ENCODE assay signal across 8 mouse cellular contexts in the genomic region with DNA sequence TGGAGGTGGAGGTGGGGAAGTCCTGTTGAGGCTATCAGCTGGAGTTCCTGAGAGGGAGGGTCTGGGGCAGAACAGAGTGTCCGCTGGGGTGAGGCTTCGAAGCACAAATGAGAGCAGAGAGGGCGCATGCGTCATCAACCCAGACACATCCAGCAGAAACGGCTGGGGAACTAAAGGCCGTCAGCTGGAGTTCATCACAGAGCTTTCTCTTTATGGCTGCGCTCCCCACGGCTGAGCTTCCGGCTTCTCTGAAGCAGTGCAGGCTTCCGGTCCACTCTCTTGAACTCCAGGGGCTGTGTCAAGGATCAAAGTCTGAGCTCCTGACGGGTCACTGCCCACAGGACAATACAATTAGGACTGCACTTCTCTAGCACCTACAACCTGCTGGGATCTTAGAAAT. TPM values are rescaled to one million over a fixed set of nuclear protein-coding genes. Genes with fewer than 3 reads are reported as not detected.
DNase-seq lines count a peak whose midpoint lies in the region; ATAC-seq and TF ChIP-seq lines count a peak whose summit lies in the region.

No protein-coding gene starts in this region.

- H3K4me3 ChIP-seq in CH12.LX (replicated peaks in 1 of 3; ENCODE audit: low read depth in 2 of 3, low read length in 2 of 3, poor library complexity in 1 of 3): peak overlapping the region in 1 of 3 experiments; percentile 15
- H3K4me3 ChIP-seq in heart, embryonic 15.5 days: peak overlapping the region; percentile 15
- H3K4me3 ChIP-seq in kidney, embryonic 15.5 days (replicated peaks): peak overlapping the region; percentile 7; the same call in 1 of the 2 replicates
- H3K4me3 ChIP-seq in macrophage (ENCODE audit: inconsistent target): no peak overlapping the region
- H3K4me3 ChIP-seq in stomach, embryonic 14.5 days (ENCODE audit: low read depth, low read length): peak overlapping the region; percentile 12; the same call in 1 of the 2 replicates

- in situ Hi-C loops in CH12.LX (cut with MboI; ENCODE audit: low pct_ligation_motif_present, low pct_unique_long_range_greater_than_20kb, low sequenced_read_pairs): no loop called here

- H3K36me3 ChIP-seq in CH12.LX (replicated peaks in 1 of 2; ENCODE audit: control insufficient read depth in 1 of 2, insufficient read depth in 1 of 2, low read length in 1 of 2): no peaks in the 10 kb centered on the region
- H3K36me3 ChIP-seq in heart, embryonic 15.5 days: no peaks in the 10 kb centered on the region
- no peaks in the 10 kb centered on the region for H3K36me3 ChIP-seq in kidney, embryonic 15.5 days
- H3K36me3 ChIP-seq in macrophage (ENCODE audit: inconsistent target): no peaks in the 10 kb centered on the region
- no peaks in the 10 kb centered on the region for H3K36me3 ChIP-seq in stomach, embryonic 14.5 days (ENCODE audit: control insufficient read depth, insufficient read depth, low read length)

- H3K4me2 ChIP-seq in CH12.LX (ENCODE audit: insufficient read depth, low read depth, poor library complexity, severe bottlenecking): peak overlapping the region; percentile 21; the same call in 1 of the 2 replicates
- peak overlapping the region; percentile 54 for H3K4me2 ChIP-seq in heart, embryonic 15.5 days
- H3K4me2 ChIP-seq in kidney, embryonic 15.5 days: peak overlapping the region; percentile 49
- H3K4me2 ChIP-seq in stomach, embryonic 14.5 days (replicated peaks; ENCODE audit: low read depth, low read length): peak overlapping the region; percentile 36

- TF ChIP-seq EP300 in CH12.LX (IDR thresholded peaks at IDR 0.05; ENCODE audit: low read length): no peak

- H3K27ac ChIP-seq in CH12.LX (ENCODE audit: insufficient read depth, low read depth) (no peak overlapping the region), macrophage (peak overlapping the region; percentile 32; the same call in 1 of the 2 replicates)
- peak overlapping the region; percentile 56; the same call in 1 of the 2 replicates for H3K27ac ChIP-seq in heart, embryonic 15.5 days
- peak overlapping the region; percentile 89 for H3K27ac ChIP-seq in kidney, embryonic 15.5 days
- H3K27ac ChIP-seq in stomach, embryonic 14.5 days (ENCODE audit: low read length): peak overlapping the region; percentile 71

- dilution Hi-C loops in CH12.LX (cut with MboI; ENCODE audit: extremely low pct_ligation_motif_present, extremely low pct_unique_long_range_greater_than_20kb, low sequenced_read_pairs): no loop called here

- TF ChIP-seq RAD21 in CH12.LX (IDR thresholded peaks at IDR 0.05; ENCODE audit: low read depth, low read length): no peak

- 1% methylated on average over 11 of the region's 11 CpGs for WGBS in heart, embryonic 15.5 days
- WGBS in kidney, embryonic 15.5 days: under 1% methylated on average over 11 of the region's 11 CpGs
- 3% methylated on average over 11 of the region's 11 CpGs for WGBS in macrophage (ENCODE audit: missing documents)
- under 1% methylated on average over 11 of the region's 11 CpGs for WGBS in stomach, embryonic 14.5 days

- no peaks in the 10 kb centered on the region for H3K79me2 ChIP-seq in CH12.LX (replicated peaks; ENCODE audit: control insufficient read depth, extremely low read depth, insufficient read depth, poor library complexity, severe bottlenecking)
- no peaks in the 10 kb centered on the region for H3K79me2 ChIP-seq in macrophage (ENCODE audit: inconsistent target)

- 0 out of 2 replicates have a peak, but pooled peaks have one; percentile 20 for TF ChIP-seq POLR2A in CH12.LX (IDR thresholded peaks at IDR 0.05; ENCODE audit: low read depth, low read length)

- H3K4me1 ChIP-seq in CH12.LX (ENCODE audit: control insufficient read depth in 1 of 2, insufficient read depth in 2 of 2): peaks cover 5 to 19% of the 10 kb centered on the region in 2 experiments; a peak in 3 of 4 replicates
- peaks cover 5% of the 10 kb centered on the region for H3K4me1 ChIP-seq in heart, embryonic 15.5 days (replicated peaks)
- peaks cover 34% of the 10 kb centered on the region for H3K4me1 ChIP-seq in kidney, embryonic 15.5 days
- peaks cover 17% of the 10 kb centered on the region for H3K4me1 ChIP-seq in stomach, embryonic 14.5 days (ENCODE audit: control insufficient read depth, insufficient read depth, low read length)

- peak; percentile 47; the same call in 1 of the 2 replicates for ATAC-seq in heart, embryonic 15.5 days (replicated peaks; ENCODE audit: insufficient number of reproducible peaks, insufficient read depth, low FRiP score, low read depth)
- ATAC-seq in kidney, embryonic 15.5 days (replicated peaks; ENCODE audit: low FRiP score): peak; percentile 88
- ATAC-seq in stomach, embryonic 14.5 days (ENCODE audit: insufficient number of reproducible peaks, insufficient read depth, low FRiP score, low read depth): peak; percentile 77

- no peaks in the 10 kb centered on the region for H3K27me3 ChIP-seq in CH12.LX (replicated peaks)
- H3K27me3 ChIP-seq in heart, embryonic 15.5 days: 0 out of 2 replicates have a peak, but pooled peaks cover 4% of the 10 kb centered on the region
- no peaks in the 10 kb centered on the region for H3K27me3 ChIP-seq in kidney, embryonic 15.5 days
- H3K27me3 ChIP-seq in stomach, embryonic 14.5 days (ENCODE audit: control insufficient read depth, insufficient read depth, low read length): no peaks in the 10 kb centered on the region

- peak overlapping the region; percentile 17; the same call in 1 of the 2 replicates for H3K9ac ChIP-seq in CH12.LX (ENCODE audit: insufficient read depth, low read depth)
- H3K9ac ChIP-seq in heart, embryonic 15.5 days: no peak overlapping the region
- H3K9ac ChIP-seq in kidney, embryonic 15.5 days: no peak overlapping the region
- no peak overlapping the region for H3K9ac ChIP-seq in stomach, embryonic 14.5 days (replicated peaks; ENCODE audit: low read depth, low read length)

- H3K9me3 ChIP-seq in CH12.LX (replicated peaks; ENCODE audit: low read length): no peaks in the 10 kb centered on the region
- no peaks in the 10 kb centered on the region for H3K9me3 ChIP-seq in heart, embryonic 15.5 days (replicated peaks)
- no peaks in the 10 kb centered on the region for H3K9me3 ChIP-seq in kidney, embryonic 15.5 days (replicated peaks)
- no peaks in the 10 kb centered on the region for H3K9me3 ChIP-seq in stomach, embryonic 14.5 days (ENCODE audit: control insufficient read depth, low read depth, low read length)

- no peak for TF ChIP-seq CTCF in CH12.LX (conservative IDR thresholded peaks at IDR 0.05 in 1 of 2, IDR thresholded peaks at IDR 0.05 in 1 of 2; ENCODE audit: low read depth in 2 of 2, low read length in 2 of 2)

- no peak for DNase-seq in CH12.LX (ENCODE audit: extremely low read depth)
- peak; percentile 94 for DNase-seq in embryo, embryonic 10.5 days (ENCODE audit: low spot score)
- DNase-seq in right cerebral cortex, postnatal 25 days: no peak
- no peak for DNase-seq in cerebellum, postnatal 36 days

RNA-seq across cellular contexts. Expression of gene Kcp, which starts 5.5 kb away (rescaled TPM):
- total RNA-seq in CH12.LX (2012; rRNA removed) (0.59 and 0.64 TPM in 2 replicates), CH12.LX (2014; rRNA removed) (not detected in 2 replicates)
- polyA plus RNA-seq in CH12.LX (2012; ENCODE audit: insufficient read length, low read depth) (0.49 and 0.51 TPM in 2 replicates), macrophage (2018) (0.28 TPM in 1 of 3 replicates, not detected in the others)
- polyA plus RNA-seq in heart, embryonic 15.5 days (2015; fragmentation: Nextera tagmentation; extraction: Ambion mirVana): 7.3 and 12.5 TPM in 2 replicates
- polyA plus RNA-seq in kidney, embryonic 15.5 days (2015; fragmentation: Nextera tagmentation; extraction: Ambion mirVana): 24.0 and 27.9 TPM in 2 replicates
- 1 to 10 TPM in 1 of 26 experiments, under 1 TPM in 2, not detected in 23; 0.23 to 1.0 (median 0.45) TPM for total RNA-seq in macrophage (2018; cell fraction: chromatin; rRNA removed)
- under 1 TPM in 15 of 26 experiments, not detected in 11; 0.05 to 0.34 (median 0.10) TPM for total RNA-seq in macrophage (2018; cell fraction: cytosol; rRNA removed)
- under 1 TPM in 3 of 26 experiments, not detected in 23; 0.21 to 0.36 (median 0.25) TPM for total RNA-seq in macrophage (2018; cell fraction: nucleus; rRNA removed)
- polyA plus RNA-seq in stomach, embryonic 14.5 days (2014; fragmentation: Nextera tagmentation; extraction: Ambion mirVana): 25.0 and 30.4 TPM in 2 replicates

RNA-seq across cellular contexts. Expression of gene Irf5, which starts 13.1 kb away (rescaled TPM):
- total RNA-seq in CH12.LX (2012; rRNA removed) (134 and 152 TPM in 2 replicates), CH12.LX (2014; rRNA removed) (158 and 159 TPM in 2 replicates)
- polyA plus RNA-seq in CH12.LX (2012; ENCODE audit: insufficient read length, low read depth) (134 and 144 TPM in 2 replicates), macrophage (2018) (132 to 204 TPM (median 202 TPM) in 3 replicates)
- polyA plus RNA-seq in heart, embryonic 15.5 days (2015; fragmentation: Nextera tagmentation; extraction: Ambion mirVana): 4.5 and 8.6 TPM in 2 replicates
- 6.1 and 7.4 TPM in 2 replicates for polyA plus RNA-seq in kidney, embryonic 15.5 days (2015; fragmentation: Nextera tagmentation; extraction: Ambion mirVana)
- 100 to 1,000 TPM; 125 to 271 (median 191) TPM for total RNA-seq in macrophage (2018; cell fraction: chromatin; rRNA removed)
- 100 to 1,000 TPM; 137 to 260 (median 207) TPM for total RNA-seq in macrophage (2018; cell fraction: cytosol; rRNA removed)
- total RNA-seq in macrophage (2018; cell fraction: nucleus; rRNA removed): 100 to 1,000 TPM; 121 to 294 (median 214) TPM
- polyA plus RNA-seq in stomach, embryonic 14.5 days (2014; fragmentation: Nextera tagmentation; extraction: Ambion mirVana): 6.4 and 7.2 TPM in 2 replicates

RNA-seq across cellular contexts. Expression of gene Atp6v1fnb, which starts 42.0 kb away (rescaled TPM):
- 0.21 TPM in 1 of 2 replicates, not detected in the other for total RNA-seq in CH12.LX (2012; rRNA removed)
- total RNA-seq in CH12.LX (2014; rRNA removed): not detected in 2 replicates
- not detected in 2 replicates for polyA plus RNA-seq in CH12.LX (2012; ENCODE audit: insufficient read length, low read depth)
- not detected in 2 replicates for polyA plus RNA-seq in heart, embryonic 15.5 days (2015; fragmentation: Nextera tagmentation; extraction: Ambion mirVana)
- not detected in 2 replicates for polyA plus RNA-seq in kidney, embryonic 15.5 days (2015; fragmentation: Nextera tagmentation; extraction: Ambion mirVana)
- total RNA-seq in macrophage (2018; cell fraction: chromatin; rRNA removed): 1 to 10 TPM in 22 of 26 experiments, not detected in 4; 1.3 to 7.6 (median 2.4) TPM
- total RNA-seq in macrophage (2018; cell fraction: cytosol; rRNA removed): not detected
- total RNA-seq in macrophage (2018; cell fraction: nucleus; rRNA removed): 1 to 10 TPM in 9 of 26 experiments, under 1 TPM in 1, not detected in 16; 0.94 to 3.3 (median 1.6) TPM
- not detected in 3 replicates for polyA plus RNA-seq in macrophage (2018)
- polyA plus RNA-seq in stomach, embryonic 14.5 days (2014; fragmentation: Nextera tagmentation; extraction: Ambion mirVana): 0.64 TPM in 1 of 2 replicates, not detected in the other

RNA-seq across cellular contexts. Expression of gene Atp6v1f, which starts 45.8 kb away (rescaled TPM):
- total RNA-seq in CH12.LX (2012; rRNA removed): 308 and 328 TPM in 2 replicates
- total RNA-seq in CH12.LX (2014; rRNA removed): 367 and 373 TPM in 2 replicates
- 230 and 251 TPM in 2 replicates for polyA plus RNA-seq in CH12.LX (2012; ENCODE audit: insufficient read length, low read depth)
- polyA plus RNA-seq in heart, embryonic 15.5 days (2015; fragmentation: Nextera tagmentation; extraction: Ambion mirVana): 187 and 202 TPM in 2 replicates
- 268 and 287 TPM in 2 replicates for polyA plus RNA-seq in kidney, embryonic 15.5 days (2015; fragmentation: Nextera tagmentation; extraction: Ambion mirVana)
- total RNA-seq in macrophage (2018; cell fraction: chromatin; rRNA removed): 10 to 100 TPM; 10.9 to 43.0 (median 19.1) TPM
- total RNA-seq in macrophage (2018; cell fraction: cytosol; rRNA removed): 100 to 1,000 TPM; 324 to 397 (median 360) TPM
- total RNA-seq in macrophage (2018; cell fraction: nucleus; rRNA removed): 100 to 1,000 TPM in 6 of 26 experiments, 10 to 100 TPM in 20; 30.9 to 123 (median 81.5) TPM
- polyA plus RNA-seq in macrophage (2018): 222 to 392 TPM (median 370 TPM) in 3 replicates
- polyA plus RNA-seq in stomach, embryonic 14.5 days (2014; fragmentation: Nextera tagmentation; extraction: Ambion mirVana): 235 and 266 TPM in 2 replicates

Comparison
In these comparisons a context has a peak if more than half of its experiments do, and no peak if none do; other contexts are left out.
1. RNA of gene Irf5, which starts 13.1 kb away (polyA plus RNA-seq): 132 to 204 TPM in macrophage and 134 to 144 TPM in CH12.LX; 6.1 to 7.4 TPM in kidney, embryonic 15.5 days, 6.4 to 7.2 TPM in stomach, embryonic 14.5 days and 4.5 to 8.6 TPM in heart, embryonic 15.5 days; every median in the first group is over 10 times any median in the second.
2. Peak in every context shown above with its lines, with median percentiles within 50 percentile points of each other: H3K4me2 ChIP-seq and ATAC-seq.